Mouse (Mus musculus) spleen, adult 2 months (tissue): ENCODE measurements around the gene Akna. TPM values are rescaled to one million over a fixed set of nuclear protein-coding genes. Genes with fewer than 3 reads are reported as not detected.
A peak's percentile ranks its signal among the peaks of the same experiment; 100 is the strongest.

ENCODE experiments used
- DNase-seq, 2 experiments: peaks; one replicate each; pipeline versions ENCODE4 v3.0.0 to v3.0.0-alpha.2; 2012 to 2021; ENCODE audit warnings: low spot score in 2 of 2, low read depth in 1 of 2
- H3K27ac ChIP-seq: fragments of 200-500 bp; 2 replicates; pipeline ENCODE4 v1.5.1; 2012; ENCODE audit warnings: low read length, inconsistent platforms; ENCODE audit not compliant: insufficient read depth
- H3K27me3 ChIP-seq: fragments of 200-500 bp; 2 replicates; pipeline ENCODE4 v1.6.1; 2012; ENCODE audit warnings: mild to moderate bottlenecking, moderate library complexity, low read length, inconsistent platforms; ENCODE audit not compliant: control insufficient read depth, insufficient read depth
- H3K36me3 ChIP-seq: fragments of 200-500 bp; 2 replicates; pipeline ENCODE4 v1.6.1; 2012; ENCODE audit warnings: mild to moderate bottlenecking, low read length, inconsistent platforms; ENCODE audit not compliant: control insufficient read depth, insufficient read depth
- H3K4me1 ChIP-seq: fragments of 200-500 bp; 2 replicates; pipeline ENCODE4 v1.6.1; 2011; ENCODE audit warnings: inconsistent platforms; ENCODE audit not compliant: control insufficient read depth, insufficient read depth, insufficient read length
- H3K4me3 ChIP-seq: fragments of 200-500 bp; 2 replicates; pipeline ENCODE4 v1.5.1; 2011; ENCODE audit warnings: mild to moderate bottlenecking, inconsistent platforms; ENCODE audit not compliant: insufficient read depth, insufficient read length; ENCODE audit errors: extremely low read depth
- CTCF ChIP-seq: fragments of 200-500 bp; IDR thresholded peaks from 2 replicates; pipeline ENCODE4 v1.5.1; 2011; ENCODE audit warnings: mild to moderate bottlenecking, inconsistent platforms; ENCODE audit not compliant: insufficient read depth, insufficient read length, insufficient replicate concordance; ENCODE audit errors: extremely low read depth
- POLR2A ChIP-seq: fragments of 200-500 bp; IDR thresholded peaks from 2 replicates; pipeline ENCODE4 v1.6.1; 2011; ENCODE audit warnings: low read depth, low read length, inconsistent platforms
- WGBS: fragments of 180-500 bp; shearing (Covaris S2); methylation state at CpG from one replicate; pipeline ENCODE4 v1.1.7; 2018; 5-methylcytosine and 5-hydroxymethylcytosine counted together
- polyA plus RNA-seq: library from polyadenylated mRNA; depleted of rRNA; stranded (reverse); fragments of >200 nt; gene quantifications from 2 replicates; pipeline ENCODE4 v1.2.3, GENCODE M21; 2012

Akna gene
- polyA plus RNA-seq, 1 experiment = 94.1 TPM

DNA sequence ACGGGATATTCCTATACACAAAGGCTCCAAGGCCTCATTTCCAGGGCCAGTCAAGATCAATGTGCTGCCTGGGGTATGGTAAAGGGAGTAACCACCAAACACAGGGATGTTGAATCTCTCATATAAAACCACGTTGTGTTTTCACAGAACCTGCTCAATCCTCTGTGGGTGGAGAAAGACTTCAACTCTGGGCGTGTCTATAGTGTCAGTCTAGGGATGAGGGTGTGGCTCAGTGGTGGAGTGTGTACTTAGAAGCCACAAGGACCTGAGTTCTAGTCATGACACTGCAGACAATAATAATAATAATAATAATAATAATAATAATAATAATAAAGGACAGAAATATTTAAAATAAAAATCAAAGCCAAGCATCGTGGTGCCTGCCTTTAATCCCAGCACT lies 18.9 kb downstream of the Akna start:
- DNase-seq = no peak
- Histone ChIP-seq H3K4me3 (no peak overlapping the region), H3K4me1 (peaks cover 43% of the 10 kb centered on the region; the same call in 1 of the 2 replicates), H3K27ac (peak overlapping the region; percentile 45; the same call in 1 of the 2 replicates), H3K36me3 (peaks cover 77% of the 10 kb centered on the region), H3K27me3 (no peaks in the 10 kb centered on the region)
- 67% methylated on average over 4 of the region's 4 CpGs for WGBS
- no peak for TF ChIP-seq POLR2A
- TF ChIP-seq CTCF = no peak

GRCm38 (mm10) chr4:63383474-63383873 lies 19.7 kb downstream of the Akna start:
- H3K27me3 ChIP-seq = no peaks in the 10 kb centered on the region
- DNase-seq = no peak
- peaks cover 83% of the 10 kb centered on the region for H3K36me3 ChIP-seq
- H3K4me1 ChIP-seq = peaks cover 37% of the 10 kb centered on the region; the same call in 1 of the 2 replicates
- WGBS = 73% methylated on average over 12 of the region's 12 CpGs
- TF ChIP-seq POLR2A (no peak), CTCF (no peak)
- H3K27ac ChIP-seq = peak overlapping the region; percentile 45; the same call in 1 of the 2 replicates
- no peak overlapping the region for H3K4me3 ChIP-seq

DNA sequence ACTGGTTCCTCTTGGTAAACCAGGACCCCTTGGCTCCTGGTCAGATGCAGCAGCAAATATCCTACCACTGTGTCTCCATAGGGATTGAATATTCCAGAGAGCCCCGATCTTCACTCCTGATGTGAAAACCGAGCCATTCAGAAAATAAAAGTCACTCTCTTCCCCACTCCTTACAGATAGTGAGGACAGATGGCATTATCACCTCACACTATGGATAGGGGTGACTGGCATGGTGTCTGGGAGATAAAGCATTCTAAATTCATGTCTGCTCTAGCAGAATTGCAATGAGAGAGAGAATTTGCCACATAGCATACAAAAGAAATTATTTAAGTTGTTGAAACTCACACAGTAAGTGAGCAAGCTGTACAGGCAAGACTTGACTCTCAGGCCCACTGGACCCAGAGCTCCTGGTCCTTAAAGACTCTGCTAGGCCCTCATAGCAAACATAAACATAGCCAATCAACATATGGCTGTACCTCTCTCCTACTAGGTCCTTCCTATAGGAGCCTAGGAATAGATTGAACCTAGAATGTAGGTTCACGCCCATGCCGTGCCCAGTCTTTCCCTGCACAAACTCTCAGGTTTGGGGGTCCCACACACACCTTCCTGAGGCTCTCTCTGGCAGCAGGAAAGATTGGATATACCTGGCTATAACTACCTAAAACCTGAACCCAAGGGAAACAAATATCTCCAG lies 20.3 kb downstream of the Akna start:
- TF ChIP-seq CTCF = no peak
- TF ChIP-seq POLR2A = no peak
- Histone ChIP-seq H3K36me3 (peaks cover 85% of the 10 kb centered on the region), H3K27ac (peak overlapping the region; percentile 7; the same call in 1 of the 2 replicates), H3K4me3 (no peak overlapping the region), H3K27me3 (no peaks in the 10 kb centered on the region), H3K4me1 (peaks cover 30% of the 10 kb centered on the region; the same call in 1 of the 2 replicates)
- DNase-seq = no peak
- WGBS = 90% methylated on average over 4 of the region's 4 CpGs

DNA sequence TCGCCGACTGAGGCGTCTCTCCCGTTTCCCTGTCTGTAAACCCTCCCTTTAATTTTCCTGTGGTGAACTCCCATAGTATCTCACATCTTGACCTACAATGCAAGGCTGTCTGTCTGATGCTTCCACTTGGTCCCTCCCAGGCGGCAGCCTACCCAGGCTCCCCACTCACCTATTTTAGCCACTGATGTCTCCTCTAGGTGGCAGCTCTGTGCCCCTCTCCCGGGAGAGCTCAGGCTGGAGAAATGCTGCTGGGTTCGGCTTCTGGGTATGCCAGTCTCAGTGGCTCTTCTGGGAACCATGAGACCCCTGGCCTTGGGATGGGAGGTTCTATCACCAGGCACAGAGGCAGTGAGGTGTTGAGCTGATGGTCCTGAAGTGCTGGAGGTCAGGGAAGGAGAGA lies 25.7 kb downstream of the Akna start:
- Histone ChIP-seq H3K27me3 (no peaks in the 10 kb centered on the region), H3K27ac (no peak overlapping the region), H3K36me3 (peaks cover 92% of the 10 kb centered on the region), H3K4me1 (peaks cover under 1% of the 10 kb centered on the region; the same call in 1 of the 2 replicates), H3K4me3 (no peak overlapping the region)
- DNase-seq = no peak
- TF ChIP-seq POLR2A (no peak), CTCF (peak; percentile 12; the same call in 1 of the 2 replicates)
- 78% methylated on average over 7 of the region's 7 CpGs for WGBS

- no peaks in the 10 kb centered on the region for H3K27me3 ChIP-seq
- 100% methylated on average over 1 of the region's 1 CpGs for WGBS
- peak overlapping the region; percentile 38; the same call in 1 of the 2 replicates for H3K27ac ChIP-seq
- TF ChIP-seq POLR2A (no peak), CTCF (no peak)
- 0 out of 2 replicates have a peak, but pooled peaks cover 2% of the 10 kb centered on the region for H3K4me1 ChIP-seq
- peaks cover 89% of the 10 kb centered on the region for H3K36me3 ChIP-seq
- no peak overlapping the region for H3K4me3 ChIP-seq
- DNase-seq = no peak
Measured at GRCm38 (mm10) chr4:63375367-63375766, 27.8 kb downstream of the Akna start.

DNA sequence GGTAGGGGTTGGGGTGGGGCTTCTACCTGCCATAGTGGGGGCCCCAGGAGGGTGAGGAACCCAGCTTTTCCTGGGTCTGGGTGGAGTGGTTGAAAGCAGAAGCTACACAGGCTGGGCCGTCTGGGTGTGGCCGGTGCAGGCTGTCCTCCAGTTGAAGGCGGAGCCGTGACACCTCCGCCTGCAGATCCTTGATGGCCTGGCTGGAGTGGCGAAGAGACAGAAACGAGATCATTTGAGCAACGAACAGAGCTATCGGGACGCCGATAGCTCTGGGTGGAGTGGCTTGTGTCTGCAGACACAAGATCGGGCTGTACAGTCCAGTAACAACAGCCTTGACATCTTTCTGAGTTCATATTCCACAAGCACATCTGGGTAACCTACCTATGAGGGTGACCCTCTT lies 28.8 kb downstream of the Akna start:
- Histone ChIP-seq H3K27ac (peak overlapping the region; percentile 38; the same call in 1 of the 2 replicates), H3K4me1 (0 out of 2 replicates have a peak, but pooled peaks cover 2% of the 10 kb centered on the region), H3K4me3 (no peak overlapping the region), H3K36me3 (peaks cover 87% of the 10 kb centered on the region), H3K27me3 (no peaks in the 10 kb centered on the region)
- TF ChIP-seq POLR2A (no peak), CTCF (no peak)
- DNase-seq = no peak
- WGBS = 75% methylated on average over 12 of the region's 12 CpGs

- no peak for DNase-seq
- Histone ChIP-seq H3K4me3 (no peak overlapping the region), H3K36me3 (peaks cover 87% of the 10 kb centered on the region), H3K27me3 (no peaks in the 10 kb centered on the region), H3K4me1 (0 out of 2 replicates have a peak, but pooled peaks cover 2% of the 10 kb centered on the region), H3K27ac (no peak overlapping the region)
- TF ChIP-seq POLR2A = no peak
- 87% methylated on average over 8 of the region's 8 CpGs for WGBS
Measured at GRCm38 (mm10) chr4:63373404-63373803, 29.8 kb downstream of the Akna start.
